Mouse (Mus musculus): ENCODE measurements at regions not wholly inside any gene's neighbourhood (a gene's known extent, or its start where the extent isn't known, plus 50 kb on each side); places are given as distances from the start of the nearest gene placed in this dataset.

GRCm38 (mm10) chr2:123558123-123558650, 531.6 kb upstream of the Sema6d start:
- TF ChIP-seq CTCF (IDR thresholded peaks at IDR 0.05; ENCODE audit: extremely low read depth, insufficient read depth, insufficient read length, insufficient replicate concordance): no peak
- TF ChIP-seq POLR2A (IDR thresholded peaks at IDR 0.05; ENCODE audit: low read depth, low read length): no peak

Measured in spleen, adult 2 months (tissue).